Mouse (Mus musculus) olfactory bulb, adult 2 months (tissue): Measurements from ENCODE around the gene Gm45837.

Experiments
- CTCF ChIP-seq: fragments of 200-500 bp; IDR thresholded peaks from 2 replicates; pipeline ENCODE4 v1.5.1; 2012; ENCODE audit warnings: low read depth, mild to moderate bottlenecking, low read length, moderate library complexity; ENCODE audit not compliant: insufficient read depth
- POLR2A ChIP-seq: fragments of 200-500 bp; IDR thresholded peaks from 2 replicates; pipeline ENCODE4 v1.6.1; 2012; ENCODE audit warnings: mild to moderate bottlenecking, low read depth, low read length, moderate library complexity; ENCODE audit not compliant: insufficient read depth

- TF ChIP-seq CTCF, result no peak
- TF ChIP-seq POLR2A, result no peak
Measured at GRCm38 (mm10) chr7:101557391-101557790, 146.7 kb downstream of the Gm45837 start.
